Mouse (Mus musculus): ENCODE data around the gene Rsph1. TPM values are rescaled to one million over a fixed set of nuclear protein-coding genes. Genes with fewer than 3 reads are reported as not detected.
"Not testable (repeated sequence)": the region's sequence is repeated elsewhere in the genome, so short reads cannot be mapped to it uniquely, and the experiment has no call there.

Rsph1 gene
- polyA plus RNA-seq, 1 experiment from 2014 or later, result 0.40 TPM

DNA sequence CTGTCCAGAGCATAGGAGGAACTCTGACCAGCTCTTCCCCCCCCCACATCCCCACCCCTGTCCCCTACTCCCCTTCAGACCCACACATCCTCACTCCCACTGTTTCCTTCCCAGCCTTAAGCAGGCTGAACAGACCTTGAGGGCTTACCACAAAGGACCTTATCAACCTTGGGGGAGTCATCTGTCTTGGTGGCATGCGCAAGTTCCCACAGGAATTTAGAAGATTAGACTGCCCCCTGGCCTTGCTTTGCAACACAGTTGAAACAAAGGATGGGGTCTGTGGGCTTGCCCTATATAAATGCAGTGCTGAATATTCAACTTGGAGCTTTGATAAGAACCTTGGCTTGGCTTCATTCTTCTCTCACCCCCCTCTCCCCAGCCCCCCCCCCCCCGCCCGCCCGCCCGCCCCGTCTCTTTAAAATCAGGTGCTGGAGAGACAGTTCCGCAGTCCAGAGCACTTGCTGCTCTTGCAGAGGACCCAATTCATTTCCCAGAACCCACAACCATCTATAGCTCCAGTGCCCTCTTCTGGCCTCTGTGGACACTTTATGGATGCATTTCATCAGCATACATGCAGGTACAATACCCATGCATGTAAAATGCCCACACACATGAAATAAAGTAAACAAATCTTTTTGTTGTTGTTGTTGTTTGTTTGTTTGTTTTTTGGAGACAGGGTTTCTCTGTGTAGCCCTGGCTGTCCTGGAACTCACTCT, 5.9 kb downstream of the Rsph1 start:
- 0 out of 2 replicates have a peak, but pooled peaks cover under 1% of the 10 kb centered on the region for H3K4me1 ChIP-seq (replicated peaks)
- WGBS, result 95% methylated on average over 2 of the region's 7 CpGs
- H3K27me3 ChIP-seq, result peaks cover 2% of the 10 kb centered on the region
- no peak overlapping the region for H3K9ac ChIP-seq (replicated peaks)
- no peak for ATAC-seq (ENCODE audit: insufficient number of reproducible peaks, insufficient read depth, low FRiP score, low TSS enrichment, low read depth)
- H3K36me3 ChIP-seq, result no peaks in the 10 kb centered on the region
- H3K27ac ChIP-seq, result no peak overlapping the region
- H3K4me2 ChIP-seq, result no peak overlapping the region
- H3K9me3 ChIP-seq, result no peaks in the 10 kb centered on the region
- no peak overlapping the region for H3K4me3 ChIP-seq (replicated peaks)

DNA sequence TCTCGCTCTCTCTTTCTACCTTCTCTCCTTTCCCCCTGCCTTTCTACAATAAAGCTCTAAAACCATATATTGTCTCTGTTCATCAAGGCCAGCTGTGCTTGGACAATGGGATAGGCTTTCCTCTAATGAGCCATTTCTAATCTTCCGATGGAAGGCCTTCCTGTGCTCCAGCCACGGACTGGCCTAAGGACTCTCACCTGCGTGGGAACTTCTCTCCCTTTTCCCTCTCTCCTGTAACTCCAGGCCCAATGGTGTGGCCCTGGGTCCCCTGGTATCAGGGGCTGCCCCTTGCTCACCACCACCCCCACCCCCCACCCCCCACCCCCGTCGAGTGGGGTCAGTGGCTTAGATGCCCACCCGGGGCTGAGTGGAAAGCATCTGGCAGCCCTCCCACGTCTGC, 6.4 kb downstream of the Rsph1 start:
- H3K9ac ChIP-seq (replicated peaks); ATAC-seq (ENCODE audit: insufficient number of reproducible peaks, insufficient read depth, low FRiP score, low TSS enrichment, low read depth); H3K27me3 ChIP-seq; H3K4me2 ChIP-seq; H3K4me3 ChIP-seq (replicated peaks); H3K36me3 ChIP-seq; H3K9me3 ChIP-seq; H3K4me1 ChIP-seq (replicated peaks); H3K27ac ChIP-seq: not testable (repeated sequence)
- 83% methylated on average over 8 of the region's 8 CpGs for WGBS

DNA sequence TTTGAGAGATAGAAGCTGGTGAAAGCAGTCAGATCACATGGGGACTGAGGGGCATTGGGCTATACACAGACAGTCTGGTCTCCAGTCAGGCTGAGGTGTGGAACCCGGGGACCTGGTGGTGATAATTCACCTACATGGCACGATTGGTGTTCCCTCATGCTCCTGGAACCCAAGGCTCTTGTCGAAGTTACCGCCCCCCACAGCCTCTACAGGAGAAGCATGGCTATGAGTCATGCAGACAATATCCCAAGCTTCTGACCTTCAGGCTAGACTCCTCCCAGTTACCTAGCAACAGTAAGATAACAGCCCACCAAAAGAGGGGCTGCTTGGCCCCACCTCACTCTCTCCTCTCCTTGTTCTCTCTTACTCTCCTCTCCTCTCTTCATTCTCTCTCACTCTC, 6.9 kb downstream of the Rsph1 start:
- Histone ChIP-seq H3K4me1 (replicated peaks) (peaks cover 2% of the 10 kb centered on the region; the same call in 1 of the 2 replicates), H3K4me3 (replicated peaks) (no peak overlapping the region), H3K27me3 (no peaks in the 10 kb centered on the region), H3K4me2 (no peak overlapping the region), H3K9ac (replicated peaks) (no peak overlapping the region), H3K9me3 (no peaks in the 10 kb centered on the region), H3K36me3 (no peaks in the 10 kb centered on the region), H3K27ac (no peak overlapping the region)
- no peak for ATAC-seq (ENCODE audit: insufficient number of reproducible peaks, insufficient read depth, low FRiP score, low TSS enrichment, low read depth)
- 88% methylated on average over 4 of the region's 4 CpGs for WGBS

DNA sequence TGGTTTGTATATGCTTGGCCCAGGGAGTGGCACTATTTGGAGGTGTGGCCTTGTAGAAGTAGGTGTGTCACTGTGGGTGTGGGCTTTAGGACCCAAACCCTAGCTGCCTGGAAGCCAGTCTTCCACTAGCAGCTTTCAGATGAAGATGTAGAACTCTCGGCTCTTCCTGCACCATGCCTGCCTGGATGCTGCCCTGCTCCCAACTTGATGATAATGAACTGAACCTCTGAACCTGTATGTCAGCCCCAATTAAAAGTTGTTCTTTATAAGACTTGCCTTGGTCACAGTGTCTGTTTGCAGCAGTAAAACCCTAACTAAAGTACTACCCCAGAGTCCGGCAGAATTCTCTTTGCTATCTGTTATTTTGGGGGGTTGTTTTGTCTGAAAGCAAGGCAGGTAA, 7.4 kb downstream of the Rsph1 start:
- Histone ChIP-seq H3K9ac (replicated peaks) (no peak overlapping the region), H3K4me2 (no peak overlapping the region), H3K9me3 (no peaks in the 10 kb centered on the region), H3K27me3 (no peaks in the 10 kb centered on the region), H3K27ac (no peak overlapping the region), H3K4me3 (replicated peaks) (no peak overlapping the region), H3K36me3 (no peaks in the 10 kb centered on the region), H3K4me1 (replicated peaks) (peaks cover 7% of the 10 kb centered on the region)
- 92% methylated on average over 2 of the region's 2 CpGs for WGBS
- no peak for ATAC-seq (ENCODE audit: insufficient number of reproducible peaks, insufficient read depth, low FRiP score, low TSS enrichment, low read depth)

DNA sequence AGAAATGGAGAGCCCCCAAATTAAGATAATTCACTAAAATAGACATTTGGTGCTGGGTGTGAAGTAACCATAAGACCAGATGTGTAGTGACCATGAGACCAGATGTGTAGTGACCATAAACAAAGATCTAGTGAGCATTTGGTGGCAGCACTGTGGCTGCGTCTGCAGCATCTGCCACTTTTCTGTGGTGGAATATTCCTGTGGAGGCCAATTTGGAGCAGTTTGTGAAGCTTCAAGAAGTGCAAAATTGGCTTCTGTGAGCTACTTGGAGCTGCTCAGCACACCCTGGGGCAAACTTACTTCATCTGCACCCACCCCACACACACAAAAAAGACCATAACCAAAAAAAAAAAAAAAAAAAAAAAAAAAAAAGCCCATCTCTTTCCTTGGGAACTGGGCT, 9.2 kb downstream of the Rsph1 start:
- Histone ChIP-seq H3K27me3 (no peaks in the 10 kb centered on the region), H3K4me1 (replicated peaks) (peaks cover 12% of the 10 kb centered on the region), H3K4me2 (no peak overlapping the region), H3K4me3 (replicated peaks) (no peak overlapping the region), H3K36me3 (no peaks in the 10 kb centered on the region), H3K9me3 (no peaks in the 10 kb centered on the region), H3K27ac (no peak overlapping the region), H3K9ac (replicated peaks) (no peak overlapping the region)
- 89% methylated on average over 1 of the region's 1 CpGs for WGBS
- no peak for ATAC-seq (ENCODE audit: insufficient number of reproducible peaks, insufficient read depth, low FRiP score, low TSS enrichment, low read depth)

DNA sequence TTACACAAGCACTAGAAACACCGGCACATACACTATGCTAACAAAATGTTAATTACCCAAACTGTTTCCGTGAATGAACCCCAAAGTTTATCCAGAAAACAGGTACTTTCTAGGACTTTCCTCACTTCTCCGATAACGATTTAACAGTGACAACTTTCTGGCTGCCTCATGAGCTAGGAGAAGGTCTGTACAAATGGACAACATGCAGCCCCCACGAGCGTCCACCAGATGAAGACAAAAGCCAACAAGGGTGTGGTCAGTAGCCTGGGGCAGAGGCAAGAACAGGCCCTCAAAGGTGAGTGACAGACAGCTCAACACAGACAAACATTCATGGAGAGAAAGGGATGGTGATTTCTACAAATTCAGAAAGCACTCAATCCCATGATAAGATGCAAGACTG, 9.6 kb downstream of the Rsph1 start:
- no peak for ATAC-seq (ENCODE audit: insufficient number of reproducible peaks, insufficient read depth, low FRiP score, low TSS enrichment, low read depth)
- no peaks in the 10 kb centered on the region for H3K27me3 ChIP-seq
- no peaks in the 10 kb centered on the region for H3K9me3 ChIP-seq
- H3K9ac ChIP-seq (replicated peaks), result no peak overlapping the region
- H3K4me3 ChIP-seq (replicated peaks), result no peak overlapping the region
- H3K4me2 ChIP-seq, result no peak overlapping the region
- peaks cover 12% of the 10 kb centered on the region for H3K4me1 ChIP-seq (replicated peaks)
- H3K36me3 ChIP-seq, result no peaks in the 10 kb centered on the region
- H3K27ac ChIP-seq, result no peak overlapping the region
- 82% methylated on average over 6 of the region's 6 CpGs for WGBS

DNA sequence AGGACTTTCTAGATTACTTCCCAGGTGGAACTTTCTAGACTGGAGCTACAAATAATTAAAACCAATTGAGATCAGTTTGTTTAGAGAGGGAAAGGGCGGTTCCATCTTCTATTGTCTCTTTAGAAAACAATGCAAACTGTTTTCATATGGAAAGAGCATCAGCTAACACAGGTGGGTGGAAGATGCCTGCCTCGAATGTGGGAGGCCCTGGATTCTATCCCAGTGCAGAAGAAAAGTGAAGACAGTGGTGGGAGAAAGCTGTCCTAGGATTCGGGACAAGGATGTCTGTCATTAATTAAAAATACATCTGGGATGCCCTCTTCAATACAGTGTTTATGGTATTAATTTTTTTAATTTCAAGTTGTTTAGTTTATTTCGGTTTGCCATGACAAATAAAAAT, 10.0 kb downstream of the Rsph1 start:
- no peak overlapping the region for H3K4me2 ChIP-seq
- WGBS, result 76% methylated on average over 4 of the region's 4 CpGs
- no peak overlapping the region for H3K27ac ChIP-seq
- no peak overlapping the region for H3K4me3 ChIP-seq (replicated peaks)
- no peaks in the 10 kb centered on the region for H3K27me3 ChIP-seq
- no peaks in the 10 kb centered on the region for H3K9me3 ChIP-seq
- H3K9ac ChIP-seq (replicated peaks), result no peak overlapping the region
- ATAC-seq (ENCODE audit: insufficient number of reproducible peaks, insufficient read depth, low FRiP score, low TSS enrichment, low read depth), result no peak
- H3K36me3 ChIP-seq, result no peaks in the 10 kb centered on the region
- H3K4me1 ChIP-seq (replicated peaks), result peaks cover 12% of the 10 kb centered on the region

DNA sequence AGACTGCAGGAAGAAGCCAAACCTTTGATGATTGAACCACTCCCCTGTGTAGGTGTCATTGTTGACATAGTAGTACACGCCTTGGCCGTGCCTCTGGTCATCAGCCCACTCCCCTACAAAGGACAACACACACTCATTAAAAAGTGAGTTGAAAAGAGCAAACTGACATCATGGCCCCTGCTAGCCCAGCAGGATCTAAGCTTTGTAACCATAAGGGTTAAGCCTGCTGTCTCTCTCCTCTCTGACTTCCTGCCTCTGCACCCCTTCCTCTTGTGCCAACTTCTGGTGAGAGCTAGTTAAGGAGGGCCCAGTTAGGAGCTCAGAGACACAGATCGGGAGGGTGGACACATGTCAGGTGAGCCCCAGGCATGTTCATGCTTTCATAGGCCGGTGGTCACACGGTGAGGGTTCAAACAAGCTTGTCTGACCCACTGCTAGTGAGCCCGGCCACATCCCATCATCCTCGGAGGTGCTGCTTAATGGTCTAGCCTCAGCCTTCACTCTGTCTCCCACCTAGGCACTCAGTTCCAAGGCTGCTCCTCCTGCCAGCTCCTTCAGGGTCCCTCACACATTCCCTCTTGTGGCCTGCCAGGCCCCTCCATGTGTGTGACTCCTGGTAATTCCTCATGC, 10.7 kb downstream of the Rsph1 start:
- H3K27ac ChIP-seq, result no peak overlapping the region
- no peak overlapping the region for H3K4me2 ChIP-seq
- no peaks in the 10 kb centered on the region for H3K36me3 ChIP-seq
- no peaks in the 10 kb centered on the region for H3K9me3 ChIP-seq
- peaks cover 12% of the 10 kb centered on the region for H3K4me1 ChIP-seq (replicated peaks)
- no peak for ATAC-seq (ENCODE audit: insufficient number of reproducible peaks, insufficient read depth, low FRiP score, low TSS enrichment, low read depth)
- no peak overlapping the region for H3K9ac ChIP-seq (replicated peaks)
- no peaks in the 10 kb centered on the region for H3K27me3 ChIP-seq
- H3K4me3 ChIP-seq (replicated peaks), result no peak overlapping the region
- WGBS, result 65% methylated on average over 7 of the region's 7 CpGs

DNA sequence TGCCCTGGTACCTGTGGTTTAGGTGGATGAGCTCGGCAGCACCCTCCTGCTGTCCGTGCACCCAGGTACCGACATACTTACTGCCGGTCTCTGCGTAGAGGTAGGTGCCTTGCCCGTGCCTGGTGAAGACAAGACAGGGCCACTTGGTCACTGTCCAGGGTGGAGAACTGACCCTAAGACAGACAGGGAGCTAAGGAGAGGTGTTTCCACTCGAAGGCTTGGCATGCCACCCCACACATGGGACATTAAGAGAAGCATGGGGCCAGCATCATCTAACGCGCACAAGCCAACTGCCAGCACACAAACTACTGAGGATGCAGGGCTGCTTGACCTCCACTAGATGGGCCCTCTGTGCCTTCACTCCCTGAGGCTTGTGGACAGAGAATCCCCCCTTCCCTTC, 11.4 kb downstream of the Rsph1 start:
- Histone ChIP-seq H3K27me3 (no peaks in the 10 kb centered on the region), H3K27ac (no peak overlapping the region), H3K9ac (replicated peaks) (no peak overlapping the region), H3K9me3 (no peaks in the 10 kb centered on the region), H3K4me3 (replicated peaks) (no peak overlapping the region), H3K4me2 (no peak overlapping the region), H3K4me1 (replicated peaks) (peaks cover 12% of the 10 kb centered on the region), H3K36me3 (no peaks in the 10 kb centered on the region)
- WGBS, result 94% methylated on average over 9 of the region's 9 CpGs
- ATAC-seq (ENCODE audit: insufficient number of reproducible peaks, insufficient read depth, low FRiP score, low TSS enrichment, low read depth), result no peak

DNA sequence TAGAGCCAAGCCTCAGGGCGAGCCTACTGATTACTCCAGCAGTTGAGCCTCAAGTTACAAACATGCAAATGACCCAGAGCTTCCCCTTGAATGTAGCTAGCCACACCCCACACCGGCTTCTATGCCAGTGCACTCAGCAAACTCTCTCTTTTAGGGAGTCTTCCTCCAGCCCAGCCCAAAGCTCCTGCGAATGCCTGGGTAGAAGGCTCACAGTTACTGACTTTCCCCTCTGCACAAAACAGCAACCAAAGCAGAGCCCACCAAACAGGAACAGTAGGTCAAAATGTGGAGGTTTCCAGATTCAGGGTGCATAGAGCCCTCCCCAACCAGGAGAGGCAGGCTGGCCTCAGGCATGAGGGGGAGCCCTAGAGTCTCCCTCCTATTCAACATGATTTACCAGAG, 12.0 kb downstream of the Rsph1 start:
- Histone ChIP-seq H3K4me1 (replicated peaks) (peaks cover 12% of the 10 kb centered on the region), H3K36me3 (no peaks in the 10 kb centered on the region), H3K27ac (no peak overlapping the region), H3K27me3 (no peaks in the 10 kb centered on the region), H3K9ac (replicated peaks) (no peak overlapping the region), H3K4me3 (replicated peaks) (no peak overlapping the region), H3K4me2 (no peak overlapping the region), H3K9me3 (no peaks in the 10 kb centered on the region)
- no peak for ATAC-seq (ENCODE audit: insufficient number of reproducible peaks, insufficient read depth, low FRiP score, low TSS enrichment, low read depth)
- 15% methylated on average over 3 of the region's 3 CpGs for WGBS

DNA sequence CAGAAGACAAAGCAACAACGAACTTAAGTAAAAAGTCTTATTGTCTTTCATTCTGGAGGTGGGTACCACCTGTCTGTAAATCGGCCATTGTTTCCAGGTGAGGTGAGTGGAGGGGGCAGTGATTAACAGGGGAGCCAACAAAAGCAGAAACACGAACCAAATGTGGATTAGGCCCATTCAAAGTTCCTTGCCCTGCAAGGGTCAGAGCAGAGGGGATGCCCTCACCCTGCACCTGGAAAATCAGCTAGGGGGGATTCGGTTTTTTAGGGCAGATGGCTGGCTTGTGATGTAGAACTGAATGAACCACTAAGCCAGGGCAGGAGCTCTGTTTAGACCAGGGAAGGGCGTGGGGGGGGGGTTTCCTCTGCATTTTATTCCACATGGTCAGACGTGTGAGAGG, 12.8 kb downstream of the Rsph1 start:
- Histone ChIP-seq H3K36me3 (no peaks in the 10 kb centered on the region), H3K4me2 (no peak overlapping the region), H3K27me3 (no peaks in the 10 kb centered on the region), H3K9ac (replicated peaks) (no peak overlapping the region), H3K27ac (no peak overlapping the region), H3K9me3 (no peaks in the 10 kb centered on the region), H3K4me1 (replicated peaks) (peaks cover 12% of the 10 kb centered on the region), H3K4me3 (replicated peaks) (no peak overlapping the region)
- WGBS, result 45% methylated on average over 6 of the region's 6 CpGs
- no peak for ATAC-seq (ENCODE audit: insufficient number of reproducible peaks, insufficient read depth, low FRiP score, low TSS enrichment, low read depth)

DNA sequence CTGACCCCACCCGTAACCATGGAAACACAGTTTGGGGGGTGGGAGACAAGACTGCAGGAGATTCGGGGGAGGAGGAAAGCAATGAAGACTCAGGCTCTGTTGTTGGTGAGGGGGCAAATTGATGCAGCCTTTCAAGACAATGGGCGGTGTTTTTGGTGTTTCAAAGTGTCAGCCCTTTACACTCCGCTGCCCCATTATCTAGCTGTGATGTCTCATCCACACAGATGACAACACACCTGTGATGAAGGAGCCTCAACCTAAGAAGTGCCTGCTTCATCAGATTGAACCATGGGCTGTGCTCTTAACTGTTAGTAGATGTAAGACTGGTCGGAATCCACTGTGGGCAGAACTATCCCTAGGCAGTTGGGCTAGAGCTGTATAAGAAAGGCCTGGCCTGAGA, 13.4 kb downstream of the Rsph1 start:
- no peak for ATAC-seq (ENCODE audit: insufficient number of reproducible peaks, insufficient read depth, low FRiP score, low TSS enrichment, low read depth)
- 92% methylated on average over 5 of the region's 5 CpGs for WGBS
- Histone ChIP-seq H3K27me3 (no peaks in the 10 kb centered on the region), H3K36me3 (no peaks in the 10 kb centered on the region), H3K4me3 (replicated peaks) (no peak overlapping the region), H3K27ac (no peak overlapping the region), H3K4me2 (no peak overlapping the region), H3K9me3 (no peaks in the 10 kb centered on the region), H3K4me1 (replicated peaks) (peaks cover 12% of the 10 kb centered on the region), H3K9ac (replicated peaks) (no peak overlapping the region)
